Mouse (Mus musculus): Measurements from ENCODE around the gene Naa20. TPM values are rescaled to one million over a fixed set of nuclear protein-coding genes. Genes with fewer than 3 reads are reported as not detected.

The Naa20 gene
- polyA plus RNA-seq (2014; fragmentation: Illumina TruSeq; extraction: RNeasy Lipid Tissue Mini Kit (QIAGEN cat#74804); ENCODE audit: low read depth, low replicate concordance) = 173 TPM

GRCm38 (mm10) chr2:145901861-145902260 is at the start of gene Naa20:
Naa20 (plus strand) TSS chr2:145902099.

DNA sequence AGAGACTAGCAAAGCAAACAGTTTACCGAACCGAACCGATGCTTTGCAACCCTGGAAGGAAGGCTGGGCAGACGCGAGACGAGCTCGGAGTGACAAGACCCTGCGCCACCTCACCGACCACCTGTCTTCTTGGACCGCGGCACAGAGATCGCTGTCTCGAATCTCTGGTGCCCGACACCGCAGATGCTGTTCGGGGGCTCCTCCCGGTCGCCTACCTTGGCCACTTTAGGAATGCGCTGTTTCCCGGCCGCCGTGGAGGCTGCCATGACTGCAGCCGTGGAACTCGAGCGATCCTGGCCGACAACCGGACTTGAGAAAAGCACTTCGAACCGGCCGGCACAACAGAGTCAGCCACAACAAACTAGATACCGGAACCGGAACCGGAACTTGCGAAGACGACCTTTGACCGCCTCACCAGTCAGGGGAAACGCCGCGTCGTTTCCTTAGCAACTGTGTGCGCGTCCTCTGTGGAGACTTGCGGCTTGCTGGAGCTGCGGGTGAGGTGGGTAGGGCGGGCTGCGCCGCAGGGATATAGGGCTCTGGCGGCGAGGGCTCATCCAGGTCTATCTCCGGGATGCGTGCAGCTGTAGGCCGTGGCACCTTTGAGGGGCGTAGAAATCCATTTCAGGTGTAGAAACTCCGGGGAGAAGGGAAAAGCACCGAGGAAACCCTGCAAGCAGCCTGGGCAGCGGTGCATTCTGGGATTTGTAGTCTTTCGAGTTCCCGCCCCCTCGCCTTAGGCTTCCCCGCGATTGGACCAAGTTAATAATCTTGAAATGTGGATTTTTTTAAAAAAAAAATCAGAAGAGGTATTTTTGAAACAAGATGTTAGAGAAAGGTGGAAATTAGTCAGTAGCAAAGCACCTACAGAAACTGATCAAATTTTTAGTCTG is 32.7 kb downstream of the Naa20 start, which contains the start of the genes Cfap61 and Crnkl1:
Gene Cfap61, plus strand, starts transcription at position 446 of the 893 bp plus-strand sequence.
Gene Crnkl1, minus strand, starts transcription at position 676 of the 893 bp plus-strand sequence.

Other genes starting within 250 kb of the Naa20 start
- gene Rin2, start 226.9 kb upstream of the Naa20 start, polyA plus RNA-seq (2014; fragmentation: Illumina TruSeq; extraction: RNeasy Lipid Tissue Mini Kit (QIAGEN cat#74804); ENCODE audit: low read depth, low replicate concordance) = 65.2 TPM
- 6.1 TPM for gene Cfap61, start 32.7 kb downstream of the Naa20 start, polyA plus RNA-seq (2014; fragmentation: Illumina TruSeq; extraction: RNeasy Lipid Tissue Mini Kit (QIAGEN cat#74804); ENCODE audit: low read depth, low replicate concordance)
- gene Crnkl1, start 32.9 kb downstream of the Naa20 start, polyA plus RNA-seq (2014; fragmentation: Illumina TruSeq; extraction: RNeasy Lipid Tissue Mini Kit (QIAGEN cat#74804); ENCODE audit: low read depth, low replicate concordance) = 36.2 TPM